Mouse (Mus musculus) hindbrain, embryonic 14.5 days (tissue): ENCODE data around the gene Os9. TPM values are rescaled to one million over a fixed set of nuclear protein-coding genes. Genes with fewer than 3 reads are reported as not detected.
"Not testable (repeated sequence)": the region's sequence is repeated elsewhere in the genome, so short reads cannot be mapped to it uniquely, and the experiment has no call there.

ENCODE experiments used
- ATAC-seq: fragments of 200-750 bp; cut with Nextera tagmentation; 2 replicates; pipeline ENCODE4 v1.8.0; 2017; ENCODE audit warnings: moderate number of reproducible peaks, mild to moderate bottlenecking, moderate TSS enrichment, moderate library complexity; ENCODE audit not compliant: low FRiP score
- DNase-seq: peaks from one replicate; pipeline ENCODE4 v3.0.0-alpha.2; 2015; ENCODE audit warnings: low spot score
- H3K27ac ChIP-seq: fragments of 300-500 bp; sonication (generic); 2 replicates; pipeline ENCODE4 v1.5.1; 2014; ENCODE audit warnings: mild to moderate bottlenecking, moderate library complexity
- H3K27me3 ChIP-seq: fragments of 300-500 bp; sonication (generic); 2 replicates; pipeline ENCODE4 v1.6.1; 2014; ENCODE audit warnings: mild to moderate bottlenecking, low read length, mixed read lengths; ENCODE audit not compliant: control insufficient read depth, insufficient read depth
- H3K36me3 ChIP-seq: fragments of 300-500 bp; sonication (generic); replicated peaks from 2 replicates; pipeline ENCODE4 v1.6.1; 2014; ENCODE audit not compliant: control insufficient read depth, insufficient read depth
- H3K4me1 ChIP-seq: fragments of 300-500 bp; sonication (generic); replicated peaks from 2 replicates; pipeline ENCODE4 v1.6.1; 2014; ENCODE audit warnings: antibody characterized with exemption, low read length, mixed read lengths; ENCODE audit not compliant: control insufficient read depth, insufficient read depth
- H3K4me2 ChIP-seq: fragments of 300-500 bp; sonication (generic); replicated peaks from 2 replicates; pipeline ENCODE4 v1.6.1; 2014; ENCODE audit warnings: mild to moderate bottlenecking, moderate library complexity
- H3K4me3 ChIP-seq: fragments of 300-500 bp; sonication (generic); replicated peaks from 2 replicates; pipeline ENCODE4 v1.5.1; 2014; ENCODE audit warnings: mild to moderate bottlenecking, low read length
- H3K9ac ChIP-seq: fragments of 300-500 bp; sonication (generic); 2 replicates; pipeline ENCODE4 v1.6.1; 2014
- H3K9me3 ChIP-seq: fragments of 300-500 bp; sonication (generic); 2 replicates; pipeline ENCODE4 v1.6.1; 2016; ENCODE audit warnings: low read length; ENCODE audit not compliant: control insufficient read depth
- WGBS: fragments of 180-500 bp; shearing (Covaris S2); extraction: QIAGEN DNeasy Blood & Tissue Kit; methylation state at CpG from one replicate; pipeline ENCODE4 v1.1.7; 2014; 5-methylcytosine and 5-hydroxymethylcytosine counted together
- polyA plus RNA-seq: library from polyadenylated mRNA; unstranded; fragments of >200 nt; fragmentation: Nextera tagmentation; extraction: Ambion mirVana; gene quantifications from 2 replicates; pipeline ENCODE4 v1.2.1, GENCODE M21; 2014

The Os9 gene
- polyA plus RNA-seq, 1 experiment from 2014 or later = 83.0 TPM

- H3K9me3 ChIP-seq = no peaks in the 10 kb centered on the region
- peaks cover 14% of the 10 kb centered on the region for H3K36me3 ChIP-seq
- no peak for DNase-seq
- H3K9ac ChIP-seq = no peak overlapping the region
- H3K27me3 ChIP-seq = peaks cover 26% of the 10 kb centered on the region
- no peak for ATAC-seq
- H3K27ac ChIP-seq = peak overlapping the region; percentile 95
- H3K4me3 ChIP-seq = peak overlapping the region; percentile 94; the same call in 1 of the 2 replicates
- peaks cover 11% of the 10 kb centered on the region for H3K4me1 ChIP-seq
- 91% methylated on average over 4 of the region's 4 CpGs for WGBS
- peak overlapping the region; percentile 95 for H3K4me2 ChIP-seq
Measured at GRCm38 (mm10) chr10:127164190-127164589, 43.3 kb upstream of the Os9 start.

- H3K9me3 ChIP-seq, ATAC-seq, H3K36me3 ChIP-seq, H3K9ac ChIP-seq, H3K27ac ChIP-seq, DNase-seq, H3K4me3 ChIP-seq, H3K4me2 ChIP-seq: not testable (repeated sequence)
- peaks cover 14% of the 10 kb centered on the region for H3K27me3 ChIP-seq
- 55% methylated on average over 7 of the region's 7 CpGs for WGBS
- H3K4me1 ChIP-seq = peaks cover 11% of the 10 kb centered on the region
Measured at GRCm38 (mm10) chr10:127162771-127163261, 41.9 kb upstream of the Os9 start.

- DNase-seq (no peak), ATAC-seq (no peak)
- 75% methylated on average over 3 of the region's 3 CpGs for WGBS
- no peaks in the 10 kb centered on the region for H3K36me3 ChIP-seq
- H3K9ac ChIP-seq = no peak overlapping the region
- no peak overlapping the region for H3K4me2 ChIP-seq
- no peaks in the 10 kb centered on the region for H3K27me3 ChIP-seq
- H3K27ac ChIP-seq = no peak overlapping the region
- no peak overlapping the region for H3K4me3 ChIP-seq
- no peaks in the 10 kb centered on the region for H3K4me1 ChIP-seq
- H3K9me3 ChIP-seq = no peaks in the 10 kb centered on the region
Measured at GRCm38 (mm10) chr10:127160728-127161127, 39.8 kb upstream of the Os9 start.

GRCm38 (mm10) chr10:127160081-127160480 lies 39.1 kb upstream of the Os9 start:
- Histone ChIP-seq H3K4me3 (no peak overlapping the region), H3K9me3 (no peaks in the 10 kb centered on the region), H3K9ac (no peak overlapping the region), H3K4me1 (no peaks in the 10 kb centered on the region), H3K27ac (no peak overlapping the region), H3K27me3 (no peaks in the 10 kb centered on the region), H3K36me3 (no peaks in the 10 kb centered on the region), H3K4me2 (no peak overlapping the region)
- ATAC-seq (no peak), DNase-seq (no peak)
- WGBS = 83% methylated on average over 9 of the region's 9 CpGs

- Histone ChIP-seq H3K4me1 (no peaks in the 10 kb centered on the region), H3K4me2 (no peak overlapping the region), H3K9ac (no peak overlapping the region), H3K4me3 (no peak overlapping the region), H3K27ac (no peak overlapping the region), H3K9me3 (no peaks in the 10 kb centered on the region), H3K36me3 (no peaks in the 10 kb centered on the region), H3K27me3 (no peaks in the 10 kb centered on the region)
- no peak for DNase-seq
- WGBS = 78% methylated on average over 3 of the region's 3 CpGs
- ATAC-seq = no peak
Measured at GRCm38 (mm10) chr10:127158471-127158870, 37.5 kb upstream of the Os9 start.

GRCm38 (mm10) chr10:127156511-127156910 lies 35.6 kb upstream of the Os9 start:
- Histone ChIP-seq H3K4me3 (no peak overlapping the region), H3K9me3 (no peaks in the 10 kb centered on the region), H3K4me1 (no peaks in the 10 kb centered on the region), H3K4me2 (no peak overlapping the region), H3K27ac (no peak overlapping the region), H3K9ac (no peak overlapping the region), H3K27me3 (no peaks in the 10 kb centered on the region), H3K36me3 (no peaks in the 10 kb centered on the region)
- 86% methylated on average over 1 of the region's 1 CpGs for WGBS
- ATAC-seq = no peak
- no peak for DNase-seq

- no peak overlapping the region for H3K9ac ChIP-seq
- no peaks in the 10 kb centered on the region for H3K36me3 ChIP-seq
- H3K27me3 ChIP-seq = no peaks in the 10 kb centered on the region
- ATAC-seq (no peak), DNase-seq (no peak)
- 98% methylated on average over 1 of the region's 1 CpGs for WGBS
- no peaks in the 10 kb centered on the region for H3K4me1 ChIP-seq
- no peak overlapping the region for H3K4me3 ChIP-seq
- no peak overlapping the region for H3K27ac ChIP-seq
- H3K9me3 ChIP-seq = no peaks in the 10 kb centered on the region
- H3K4me2 ChIP-seq = no peak overlapping the region
Measured at GRCm38 (mm10) chr10:127156089-127156488, 35.2 kb upstream of the Os9 start.

GRCm38 (mm10) chr10:127154652-127155051 lies 33.7 kb upstream of the Os9 start:
- H3K4me2 ChIP-seq = no peak overlapping the region
- H3K9me3 ChIP-seq = no peaks in the 10 kb centered on the region
- no peak overlapping the region for H3K4me3 ChIP-seq
- H3K27ac ChIP-seq = no peak overlapping the region
- H3K27me3 ChIP-seq = no peaks in the 10 kb centered on the region
- 88% methylated on average over 5 of the region's 5 CpGs for WGBS
- H3K4me1 ChIP-seq = no peaks in the 10 kb centered on the region
- DNase-seq (no peak), ATAC-seq (no peak)
- H3K36me3 ChIP-seq = no peaks in the 10 kb centered on the region
- no peak overlapping the region for H3K9ac ChIP-seq

- Histone ChIP-seq H3K4me2 (no peak overlapping the region), H3K36me3 (no peaks in the 10 kb centered on the region), H3K9me3 (no peaks in the 10 kb centered on the region), H3K27me3 (no peaks in the 10 kb centered on the region), H3K9ac (no peak overlapping the region), H3K27ac (no peak overlapping the region), H3K4me1 (no peaks in the 10 kb centered on the region), H3K4me3 (no peak overlapping the region)
- DNase-seq (no peak), ATAC-seq (no peak)
- 91% methylated on average over 2 of the region's 2 CpGs for WGBS
Measured at GRCm38 (mm10) chr10:127154241-127154640, 33.3 kb upstream of the Os9 start.

- H3K36me3 ChIP-seq = no peaks in the 10 kb centered on the region
- no peak for DNase-seq
- H3K9ac ChIP-seq = no peak overlapping the region
- H3K27me3 ChIP-seq = no peaks in the 10 kb centered on the region
- no peak overlapping the region for H3K4me2 ChIP-seq
- H3K27ac ChIP-seq = no peak overlapping the region
- no peaks in the 10 kb centered on the region for H3K9me3 ChIP-seq
- ATAC-seq = no peak
- WGBS = 97% methylated on average over 7 of the region's 7 CpGs
- H3K4me3 ChIP-seq = no peak overlapping the region
- H3K4me1 ChIP-seq = no peaks in the 10 kb centered on the region
Measured at GRCm38 (mm10) chr10:127153323-127153722, 32.4 kb upstream of the Os9 start.
